Mouse (Mus musculus) intestine, embryonic 16.5 days (tissue): ENCODE results near the gene Grin2c. TPM values are rescaled to one million over a fixed set of nuclear protein-coding genes. Genes with fewer than 3 reads are reported as not detected.

ENCODE experiments used
- ATAC-seq: fragments of 200-750 bp; cut with Nextera tagmentation; 2 replicates; pipeline ENCODE4 v1.8.0; 2017; ENCODE audit warnings: moderate TSS enrichment, moderate library complexity
- H3K27ac ChIP-seq: fragments of 300-500 bp; sonication (generic); 2 replicates; pipeline ENCODE4 v1.5.1; 2014; ENCODE audit warnings: mild to moderate bottlenecking, low read length
- H3K27me3 ChIP-seq: fragments of 300-500 bp; sonication (generic); replicated peaks from 2 replicates; pipeline ENCODE4 v1.6.1; 2014; ENCODE audit warnings: low read length, control low read depth, mixed read lengths; ENCODE audit not compliant: control insufficient read depth, insufficient read depth
- H3K36me3 ChIP-seq: fragments of 300-500 bp; sonication (generic); 2 replicates; pipeline ENCODE4 v1.6.1; 2014; ENCODE audit warnings: low read length, control low read depth; ENCODE audit not compliant: control insufficient read depth, insufficient read depth
- H3K4me1 ChIP-seq: fragments of 300-500 bp; sonication (generic); 2 replicates; pipeline ENCODE4 v1.6.1; 2014; ENCODE audit warnings: low read length, control low read depth, mixed read lengths; ENCODE audit not compliant: control insufficient read depth, insufficient read depth
- H3K4me2 ChIP-seq: fragments of 300-500 bp; sonication (generic); 2 replicates; pipeline ENCODE4 v1.6.1; 2014; ENCODE audit warnings: low read depth, low read length, control low read depth
- H3K4me3 ChIP-seq: fragments of 300-500 bp; sonication (generic); 2 replicates; pipeline ENCODE4 v1.5.1; 2014; ENCODE audit warnings: mild to moderate bottlenecking, low read length
- H3K9ac ChIP-seq: fragments of 300-500 bp; sonication (generic); 2 replicates; pipeline ENCODE4 v1.6.1; 2014; ENCODE audit warnings: low read depth, low read length
- H3K9me3 ChIP-seq: fragments of 300-500 bp; sonication (generic); 2 replicates; pipeline ENCODE4 v1.6.1; 2016; ENCODE audit warnings: low read length, control low read depth; ENCODE audit not compliant: control insufficient read depth
- WGBS: fragments of 180-500 bp; shearing (Covaris S2); extraction: QIAGEN DNeasy Blood & Tissue Kit; methylation state at CpG from one replicate; pipeline ENCODE4 v1.1.7; 2014; 5-methylcytosine and 5-hydroxymethylcytosine counted together
- polyA plus RNA-seq: library from polyadenylated mRNA; unstranded; fragments of >200 nt; fragmentation: Nextera tagmentation; extraction: Ambion mirVana; gene quantifications from 2 replicates; pipeline ENCODE4 v1.2.1, GENCODE M21; 2015

The Grin2c gene
- polyA plus RNA-seq: 0.06 TPM in 1 of 2 replicates, not detected in the other

DNA sequence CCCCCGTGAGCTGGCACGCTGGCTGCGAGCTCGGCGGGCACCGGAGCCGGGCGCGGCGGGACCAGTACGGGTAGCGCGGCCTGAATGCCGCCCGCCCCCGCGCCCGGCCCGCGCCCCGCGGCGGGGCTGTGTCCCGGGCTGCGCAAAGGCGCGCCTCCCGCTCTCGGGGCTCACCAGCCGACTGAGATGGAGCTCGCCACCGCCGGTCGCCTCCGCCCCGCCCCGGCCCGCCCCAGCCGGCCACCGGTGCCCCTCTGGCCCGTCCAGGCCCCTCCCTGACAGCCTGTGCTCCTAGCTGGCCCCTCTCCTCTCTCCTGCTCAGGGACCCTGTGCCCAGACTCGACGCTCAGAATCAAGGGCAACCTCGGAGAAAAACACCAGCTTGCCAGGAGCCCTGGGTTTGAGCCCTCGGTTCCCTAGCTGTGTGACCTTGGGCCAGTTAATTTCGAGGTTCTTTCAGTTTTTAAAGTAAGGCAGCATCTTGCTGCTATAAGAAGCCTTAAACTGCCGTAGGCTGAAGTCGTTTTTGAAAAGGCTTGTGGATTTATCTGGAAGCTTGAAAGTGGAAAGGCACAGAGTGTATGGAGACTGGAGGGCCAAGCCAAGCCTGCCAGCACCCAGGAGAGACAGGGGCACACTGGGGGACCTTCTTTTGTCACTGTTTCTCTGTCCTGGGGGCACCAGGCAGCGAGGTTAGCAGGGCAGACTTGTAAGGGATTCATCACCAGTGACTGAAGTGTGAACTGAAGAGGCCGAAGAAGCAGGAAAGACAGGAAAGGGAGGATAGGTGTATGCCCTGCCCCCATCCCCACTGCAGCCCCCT is at the start of gene Grin2c:
Gene Grin2c, minus strand, starts transcription at position 183 of the 823 bp plus-strand sequence.
- peaks cover 12% of the 10 kb centered on the region for H3K4me1 ChIP-seq
- 14% methylated on average over 26 of the region's 50 CpGs for WGBS
- H3K27ac ChIP-seq: no peak within 1 kb of the TSS
- ATAC-seq: no peak
- H3K9me3 ChIP-seq: no peaks in the 10 kb centered on the region
- H3K9ac ChIP-seq: peak within 1 kb of the TSS; percentile 31; the same call in 1 of the 2 replicates
- peak within 1 kb of the TSS; percentile 51 for H3K4me2 ChIP-seq
- peaks cover 54% of the 10 kb centered on the region for H3K27me3 ChIP-seq
- peaks cover 2% of the 10 kb centered on the region; the same call in 1 of the 2 replicates for H3K36me3 ChIP-seq
- peak within 1 kb of the TSS; percentile 37 for H3K4me3 ChIP-seq

- peaks cover 54% of the 10 kb centered on the region for H3K27me3 ChIP-seq
- no peak for ATAC-seq
- H3K4me2 ChIP-seq: no peak overlapping the region
- H3K9ac ChIP-seq: no peak overlapping the region; the same call in 1 of the 2 replicates
- H3K9me3 ChIP-seq: no peaks in the 10 kb centered on the region
- H3K4me1 ChIP-seq: no peaks in the 10 kb centered on the region
- H3K36me3 ChIP-seq: no peaks in the 10 kb centered on the region
- no peak overlapping the region for H3K27ac ChIP-seq
- no peak overlapping the region for H3K4me3 ChIP-seq
- WGBS: 48% methylated on average over 2 of the region's 2 CpGs
Observed at GRCm38 (mm10) chr11:115314249-115314648, 47.2 kb upstream of the Grin2c start.

- H3K27me3 ChIP-seq: 0 out of 2 replicates have a peak, but pooled peaks cover 9% of the 10 kb centered on the region
- H3K4me3 ChIP-seq: no peak overlapping the region
- H3K4me2 ChIP-seq: no peak overlapping the region
- no peaks in the 10 kb centered on the region for H3K4me1 ChIP-seq
- no peak overlapping the region for H3K27ac ChIP-seq
- 63% methylated on average over 1 of the region's 1 CpGs for WGBS
- ATAC-seq: no peak
- H3K36me3 ChIP-seq: no peaks in the 10 kb centered on the region
- H3K9me3 ChIP-seq: no peaks in the 10 kb centered on the region
- no peak overlapping the region for H3K9ac ChIP-seq
Observed at GRCm38 (mm10) chr11:115308781-115309180, 41.7 kb upstream of the Grin2c start.

DNA sequence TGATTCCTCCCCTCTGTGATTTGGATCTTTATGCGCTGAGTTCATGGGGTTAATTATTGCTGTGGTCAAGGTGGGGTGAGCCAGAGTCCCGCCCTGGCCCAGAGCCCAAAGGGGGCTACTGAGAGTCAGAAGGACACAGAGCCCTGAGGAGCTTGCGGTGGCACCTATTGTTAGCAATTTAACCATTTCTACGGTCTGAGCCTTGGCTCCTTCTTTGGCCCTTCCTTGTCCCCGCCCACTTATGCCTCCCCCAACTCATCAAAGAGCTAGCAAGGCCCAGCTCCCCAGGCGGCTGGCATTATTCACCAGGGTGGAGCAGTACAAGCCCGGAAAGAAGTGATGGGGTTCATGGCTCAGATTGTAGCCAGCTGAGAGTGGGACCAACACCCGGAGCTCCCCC is 39.8 kb upstream of the Grin2c start, which contains the start of gene Otop2:
Gene Otop2, plus strand, starts transcription at position 301 of the 400 bp plus-strand sequence.
- Histone ChIP-seq H3K36me3 (no peaks in the 10 kb centered on the region), H3K4me3 (no peak within 1 kb of the TSS), H3K27me3 (0 out of 2 replicates have a peak, but pooled peaks cover 4% of the 10 kb centered on the region), H3K27ac (no peak within 1 kb of the TSS), H3K4me2 (no peak within 1 kb of the TSS), H3K9ac (no peak within 1 kb of the TSS), H3K9me3 (no peaks in the 10 kb centered on the region), H3K4me1 (no peaks in the 10 kb centered on the region)
- no peak for ATAC-seq
- WGBS: 31% methylated on average over 8 of the region's 8 CpGs

DNA sequence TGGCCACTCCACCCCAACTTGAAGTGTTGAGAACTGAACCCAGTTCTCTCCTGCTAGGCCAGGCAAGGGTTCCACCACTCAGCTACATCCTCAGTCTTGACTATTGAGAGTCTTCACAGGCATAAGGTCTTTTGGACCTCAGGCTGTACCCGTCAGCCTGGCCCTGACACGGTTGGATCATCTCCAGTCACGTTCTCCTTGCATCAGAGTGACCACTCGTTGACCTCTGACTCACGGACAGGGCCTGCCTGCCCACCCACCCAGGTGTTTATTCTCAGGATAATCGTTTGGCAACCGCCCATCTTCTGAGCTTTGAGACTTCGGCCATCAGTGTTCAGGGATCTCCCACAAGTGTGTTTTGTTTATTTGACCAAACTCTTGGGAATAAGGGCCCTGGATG is 36.1 kb upstream of the Grin2c start:
- ATAC-seq: no peak
- Histone ChIP-seq H3K27me3 (0 out of 2 replicates have a peak, but pooled peaks cover 2% of the 10 kb centered on the region), H3K4me2 (no peak overlapping the region), H3K9ac (no peak overlapping the region), H3K36me3 (no peaks in the 10 kb centered on the region), H3K27ac (no peak overlapping the region), H3K4me1 (no peaks in the 10 kb centered on the region), H3K9me3 (no peaks in the 10 kb centered on the region), H3K4me3 (no peak overlapping the region)
- WGBS: 31% methylated on average over 8 of the region's 8 CpGs

GRCm38 (mm10) chr11:115301351-115301750 is 34.3 kb upstream of the Grin2c start:
- no peak overlapping the region for H3K27ac ChIP-seq
- H3K4me1 ChIP-seq: 0 out of 2 replicates have a peak, but pooled peaks cover 5% of the 10 kb centered on the region
- no peak overlapping the region for H3K9ac ChIP-seq
- no peaks in the 10 kb centered on the region for H3K9me3 ChIP-seq
- no peaks in the 10 kb centered on the region for H3K36me3 ChIP-seq
- no peak overlapping the region for H3K4me3 ChIP-seq
- no peaks in the 10 kb centered on the region for H3K27me3 ChIP-seq
- WGBS: 76% methylated on average over 2 of the region's 2 CpGs
- no peak for ATAC-seq
- no peak overlapping the region for H3K4me2 ChIP-seq

GRCm38 (mm10) chr11:115300745-115301144 is 33.7 kb upstream of the Grin2c start:
- ATAC-seq: no peak
- Histone ChIP-seq H3K27me3 (no peaks in the 10 kb centered on the region), H3K4me2 (no peak overlapping the region), H3K4me3 (no peak overlapping the region), H3K9ac (no peak overlapping the region), H3K9me3 (no peaks in the 10 kb centered on the region), H3K4me1 (0 out of 2 replicates have a peak, but pooled peaks cover 5% of the 10 kb centered on the region), H3K27ac (no peak overlapping the region), H3K36me3 (no peaks in the 10 kb centered on the region)
- WGBS: 84% methylated on average over 4 of the region's 4 CpGs

DNA sequence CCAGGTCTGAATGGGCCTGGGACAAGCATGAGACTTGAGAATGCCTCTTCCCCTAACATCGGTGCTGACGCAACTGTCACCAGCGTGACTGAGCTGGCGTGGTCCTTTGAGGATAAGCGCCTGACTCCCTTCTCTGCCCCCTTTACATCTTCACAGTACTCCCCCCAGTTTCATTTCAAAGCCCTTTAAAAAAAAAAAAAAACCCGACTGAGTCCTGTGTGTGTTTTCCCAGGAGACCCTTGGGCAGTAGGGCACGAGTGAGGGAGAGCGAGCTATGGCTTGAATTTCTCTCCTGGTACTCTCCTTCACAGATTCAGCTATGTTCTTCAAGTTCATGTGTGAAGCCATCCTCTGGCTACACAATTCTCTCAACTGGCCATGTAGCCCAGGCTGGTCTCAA is 31.1 kb upstream of the Grin2c start:
- H3K4me1 ChIP-seq: 0 out of 2 replicates have a peak, but pooled peaks cover 5% of the 10 kb centered on the region
- no peaks in the 10 kb centered on the region for H3K36me3 ChIP-seq
- 75% methylated on average over 8 of the region's 8 CpGs for WGBS
- no peaks in the 10 kb centered on the region for H3K9me3 ChIP-seq
- H3K27ac ChIP-seq: no peak overlapping the region
- no peak overlapping the region for H3K9ac ChIP-seq
- no peak overlapping the region for H3K4me2 ChIP-seq
- no peak for ATAC-seq
- no peak overlapping the region for H3K4me3 ChIP-seq
- H3K27me3 ChIP-seq: no peaks in the 10 kb centered on the region

- Histone ChIP-seq H3K4me1 (peaks cover 6% of the 10 kb centered on the region; the same call in 1 of the 2 replicates), H3K27me3 (no peaks in the 10 kb centered on the region), H3K27ac (peak within 1 kb of the TSS; percentile 50), H3K9me3 (no peaks in the 10 kb centered on the region), H3K9ac (peak within 1 kb of the TSS; percentile 70), H3K4me3 (peak within 1 kb of the TSS; percentile 54), H3K36me3 (no peaks in the 10 kb centered on the region), H3K4me2 (peak within 1 kb of the TSS; percentile 84)
- 1% methylated on average over 44 of the region's 44 CpGs for WGBS
- peak; percentile 69 for ATAC-seq
Observed at GRCm38 (mm10) chr11:115297214-115297826, 30.3 kb upstream of the Grin2c start, which contains the start of gene Fads6. Gene Fads6, minus strand, starts transcription at chr11:115297663.
